In genomic region chr16:49803932-49804461, GRCm38 (mm10) we compare ENCODE assay signal across 8 mouse cellular contexts. TPM values are rescaled to one million over a fixed set of nuclear protein-coding genes. Genes with fewer than 3 reads are reported as not detected.
A peak's percentile ranks its signal among the peaks of the same experiment; 100 is the strongest.
DNase-seq lines count a peak whose midpoint lies in the region; ATAC-seq lines count a peak whose summit lies in the region.

No protein-coding gene starts in this region.

- intact Hi-C loops in heart, postnatal 10 days (cut with DNase I), result loop anchor here (2.0 to 5.0 kb wide), 2 partner anchors 51 to 148 kb away; no protein-coding TSS in a partner anchor

- WGBS in midbrain, embryonic 13.5 days, result 2% methylated on average over 12 of the region's 12 CpGs

- H3K27me3 ChIP-seq in midbrain, embryonic 13.5 days, result no peaks in the 10 kb centered on the region

- peak overlapping the region; percentile 57 for H3K4me2 ChIP-seq in midbrain, embryonic 13.5 days (replicated peaks)

- H3K4me1 ChIP-seq in midbrain, embryonic 13.5 days (replicated peaks), result peaks cover 14% of the 10 kb centered on the region

- H3K4me3 ChIP-seq in midbrain, embryonic 13.5 days (replicated peaks), result peak overlapping the region; percentile 30

- H3K9me3 ChIP-seq in midbrain, embryonic 13.5 days, result no peaks in the 10 kb centered on the region

- ATAC-seq in midbrain, embryonic 13.5 days, result peak; percentile 78
- ATAC-seq in frontal cortex, adult (ENCODE audit: low TSS enrichment), result no peak

- 0 out of 2 replicates have a peak overlapping the region, but pooled peaks have one; percentile 26 for H3K9ac ChIP-seq in midbrain, embryonic 13.5 days (replicated peaks)

- H3K36me3 ChIP-seq in midbrain, embryonic 13.5 days, result no peaks in the 10 kb centered on the region

- H3K27ac ChIP-seq in midbrain, embryonic 13.5 days, result peak overlapping the region; percentile 36; the same call in 1 of the 2 replicates

- DNase-seq in cerebellum, postnatal 10 days, result peak; percentile 21 to 35
- no peak for DNase-seq in cerebellum, adult 9-10 months
- DNase-seq in embryo, embryonic 10.5 days (ENCODE audit: low spot score), result peak; percentile 68
- DNase-seq in heart, postnatal 10 days, result peak; percentile 12 to 37
- DNase-seq in kidney, postnatal 4 days, result peak; percentile 33 to 57
- no peak for DNase-seq in urinary bladder, postnatal 4 days (ENCODE audit: low spot score in 2 of 2)

RNA-seq across cellular contexts. Expression of gene Cd47, which starts 3.7 kb away (rescaled TPM):
- 10 to 100 TPM; 71.5 to 71.6 TPM for total RNA-seq in heart, postnatal 10 days (2021)
- 94.8 and 121 TPM in 2 replicates for polyA plus RNA-seq in midbrain, embryonic 13.5 days (2015; fragmentation: Nextera tagmentation; extraction: Ambion mirVana)

Comparison
In these comparisons a context has a peak if more than half of its experiments do, and no peak if none do; other contexts are left out.
1. DNase-seq: peak in cerebellum, postnatal 10 days (2 of 2), embryo, embryonic 10.5 days (single experiment), heart, postnatal 10 days (2 of 2) and kidney, postnatal 4 days (2 of 2); none in cerebellum, adult 9-10 months (single experiment) and urinary bladder, postnatal 4 days (0 of 2).